Mouse (Mus musculus) cerebellum, adult 8-10 months (tissue): Measurements from ENCODE around the gene Mertk.
"Not testable (repeated sequence)": the region's sequence is repeated elsewhere in the genome, so short reads cannot be mapped to it uniquely, and the experiment has no call there.

Experiments used
- DNase-seq: peaks from one replicate; pipeline ENCODE4 v3.0.0; 2022

Gene Mertk

GRCm38 (mm10) chr2:128698693-128699181, at the start of gene Mertk:
Gene Mertk, plus strand, starts transcription at chr2:128698956.
- peak; percentile 21 for DNase-seq

DNA sequence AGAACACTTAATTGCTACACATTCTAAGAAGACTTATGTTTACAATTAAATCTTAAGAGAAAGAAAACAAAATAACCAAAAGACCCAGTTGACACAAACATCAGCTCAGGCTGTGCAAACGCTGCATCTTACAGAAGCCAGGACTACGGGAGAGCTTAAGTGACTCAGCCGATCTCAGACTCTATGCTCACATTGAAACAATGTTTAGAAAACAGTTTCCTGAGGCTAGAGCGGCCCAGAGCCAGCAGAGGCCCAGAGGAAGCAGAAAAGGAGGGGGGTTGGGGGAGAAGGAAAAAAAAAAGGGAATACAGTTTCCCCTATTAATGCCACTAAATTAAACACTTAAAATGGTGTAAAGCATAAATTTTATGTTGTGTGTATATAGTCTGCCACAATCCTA, 18.1 kb upstream of the Mertk start:
- DNase-seq, result no peak

- DNase-seq, result peak; percentile 83
Measured at GRCm38 (mm10) chr2:128686921-128687557, 11.7 kb upstream of the Mertk start, which contains the start of gene Anapc1. Gene Anapc1, minus strand, starts transcription at chr2:128687391.

DNA sequence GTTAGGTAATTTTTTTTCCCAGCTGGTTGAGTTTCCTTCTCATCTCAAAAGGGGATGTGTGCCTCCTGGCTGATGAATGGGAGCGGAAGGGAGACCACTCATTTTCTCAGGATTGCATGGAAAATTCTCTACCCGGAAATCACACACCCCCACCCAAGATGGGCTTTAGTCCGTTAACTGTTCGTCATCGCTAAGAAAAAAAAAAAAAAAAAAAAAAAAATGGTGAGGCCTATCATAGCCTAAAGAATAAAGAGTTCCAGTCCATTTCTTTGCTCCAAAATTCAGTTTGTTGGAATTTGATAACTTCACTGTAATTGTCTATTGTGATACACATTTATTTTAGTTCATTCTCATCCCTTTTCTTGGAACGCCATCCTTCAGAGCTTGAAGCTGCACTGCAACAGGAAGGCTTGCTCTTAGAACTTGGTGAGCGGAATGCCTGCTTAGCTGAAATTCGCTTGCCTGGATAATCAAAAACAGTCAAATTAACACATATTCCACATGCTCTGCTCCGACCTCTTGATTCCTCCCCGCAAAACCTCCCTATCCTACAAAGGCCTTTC, 11.1 kb upstream of the Mertk start:
- no peak for DNase-seq

DNA sequence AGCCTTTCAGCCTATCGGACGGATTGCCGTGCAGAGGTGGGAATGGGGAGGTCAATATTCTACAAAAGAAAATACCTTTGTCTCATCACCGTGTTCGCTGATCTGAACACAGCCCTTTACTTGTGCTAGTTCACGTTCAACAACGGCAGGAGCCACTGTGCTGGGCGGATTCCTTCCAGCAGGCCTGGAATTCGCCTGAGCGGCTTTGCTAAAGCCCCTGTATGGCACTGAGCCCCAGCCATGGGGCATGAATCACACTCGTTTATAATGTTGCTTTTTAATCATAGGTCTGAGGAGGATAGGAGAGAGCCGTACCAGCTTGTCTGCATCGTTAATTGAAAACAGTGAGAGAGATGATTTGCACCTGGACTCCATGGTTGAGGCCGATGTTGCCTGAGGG, 6.4 kb upstream of the Mertk start:
- DNase-seq, result no peak

- no peak for DNase-seq
Measured at GRCm38 (mm10) chr2:128692771-128693170, 6.0 kb upstream of the Mertk start.

GRCm38 (mm10) chr2:128693236-128693635, 5.5 kb upstream of the Mertk start:
- DNase-seq, result no peak

- DNase-seq, result not testable (repeated sequence)
Measured at GRCm38 (mm10) chr2:128693828-128694227, 4.9 kb upstream of the Mertk start.

- DNase-seq, result no peak
Measured at GRCm38 (mm10) chr2:128694548-128694947, 4.2 kb upstream of the Mertk start.

GRCm38 (mm10) chr2:128696426-128696825, 2.3 kb upstream of the Mertk start:
- DNase-seq, result no peak

DNA sequence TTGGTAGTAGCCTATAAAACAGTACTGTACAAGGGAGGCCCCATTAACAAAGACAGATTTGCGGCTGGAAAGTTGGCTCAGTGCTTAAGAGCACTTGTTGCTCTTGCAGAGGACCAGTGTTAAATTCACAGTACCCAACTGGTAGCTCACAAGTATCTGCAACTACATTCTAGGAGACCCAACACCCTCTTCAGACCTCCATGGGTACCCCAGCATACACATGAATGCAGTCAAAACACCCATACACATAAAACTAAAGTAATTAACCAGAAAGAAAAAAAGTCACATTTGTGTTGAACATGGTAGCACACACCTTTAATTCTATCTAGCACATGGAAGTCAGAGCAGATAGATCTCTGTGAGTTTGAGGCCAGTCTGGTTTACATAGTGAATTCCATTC, 1.7 kb upstream of the Mertk start:
- DNase-seq, result no peak

GRCm38 (mm10) chr2:128697566-128697965, 1.2 kb upstream of the Mertk start:
- DNase-seq, result no peak

DNA sequence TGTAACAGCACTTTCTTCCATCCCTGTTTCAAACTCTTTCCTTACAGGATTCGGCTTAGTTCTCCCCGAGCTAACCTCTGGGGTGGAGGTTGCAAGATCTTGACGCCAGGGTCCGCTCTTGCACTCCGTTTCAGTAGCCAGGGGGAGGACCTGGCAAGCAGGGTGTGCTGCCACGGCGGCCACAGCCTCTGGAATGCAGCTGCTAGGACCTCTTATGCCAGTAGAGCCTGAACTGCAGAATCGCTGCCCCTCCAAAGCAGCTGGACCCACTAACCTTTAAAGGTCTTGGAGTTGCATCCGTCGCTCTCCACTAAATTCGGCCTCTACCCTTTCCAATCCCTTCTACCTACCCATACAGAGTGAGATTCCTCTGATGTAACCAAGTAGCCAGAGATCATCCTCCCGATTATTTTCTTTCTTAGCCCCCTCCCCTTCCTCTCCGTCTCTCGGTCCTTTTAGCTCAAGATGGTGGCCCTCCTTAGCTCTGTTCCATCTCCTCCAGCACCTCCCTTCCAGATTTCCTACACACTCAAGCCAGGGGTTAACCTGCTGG, 540 bp upstream of the Mertk start:
- peak; percentile 29 for DNase-seq

DNA sequence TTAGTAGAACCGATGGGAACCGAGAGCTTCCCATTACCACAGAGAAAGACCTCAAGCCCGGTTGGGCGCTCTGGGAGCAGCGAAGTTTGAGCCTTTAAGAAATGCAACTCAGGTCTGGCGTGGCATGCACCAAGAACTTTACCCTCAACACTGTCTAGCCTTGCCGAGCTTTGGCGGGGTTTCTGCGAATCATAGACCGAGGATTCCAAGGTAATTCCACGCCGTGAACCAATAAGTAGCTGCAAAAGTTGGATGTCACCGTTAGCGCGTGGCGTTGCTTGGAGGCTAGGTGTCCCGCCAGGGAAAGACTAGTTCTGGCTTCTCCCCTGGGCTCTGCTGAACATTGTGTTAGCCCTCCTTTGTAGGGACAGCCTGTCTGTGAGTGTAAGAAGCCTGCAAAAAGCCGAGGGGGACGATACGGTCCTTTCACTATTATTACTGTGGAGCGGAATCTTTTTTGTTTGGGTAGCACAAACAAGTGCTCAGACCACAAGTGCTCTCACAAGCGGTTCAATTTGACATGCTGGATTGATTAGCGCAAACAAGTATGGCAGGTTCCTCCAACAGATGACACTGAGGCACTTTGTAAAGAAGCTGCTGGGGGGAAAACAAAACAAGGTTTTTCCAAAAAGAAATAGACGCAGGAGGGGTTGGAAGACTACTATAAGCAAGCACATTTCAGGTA, 587 bp downstream of the Mertk start:
- no peak for DNase-seq

- DNase-seq, result no peak
Measured at GRCm38 (mm10) chr2:128704474-128704873, 5.7 kb downstream of the Mertk start.

GRCm38 (mm10) chr2:128709264-128709663, 10.5 kb downstream of the Mertk start:
- no peak for DNase-seq

GRCm38 (mm10) chr2:128710609-128711008, 11.9 kb downstream of the Mertk start:
- no peak for DNase-seq

GRCm38 (mm10) chr2:128712940-128713339, 14.2 kb downstream of the Mertk start:
- no peak for DNase-seq

DNA sequence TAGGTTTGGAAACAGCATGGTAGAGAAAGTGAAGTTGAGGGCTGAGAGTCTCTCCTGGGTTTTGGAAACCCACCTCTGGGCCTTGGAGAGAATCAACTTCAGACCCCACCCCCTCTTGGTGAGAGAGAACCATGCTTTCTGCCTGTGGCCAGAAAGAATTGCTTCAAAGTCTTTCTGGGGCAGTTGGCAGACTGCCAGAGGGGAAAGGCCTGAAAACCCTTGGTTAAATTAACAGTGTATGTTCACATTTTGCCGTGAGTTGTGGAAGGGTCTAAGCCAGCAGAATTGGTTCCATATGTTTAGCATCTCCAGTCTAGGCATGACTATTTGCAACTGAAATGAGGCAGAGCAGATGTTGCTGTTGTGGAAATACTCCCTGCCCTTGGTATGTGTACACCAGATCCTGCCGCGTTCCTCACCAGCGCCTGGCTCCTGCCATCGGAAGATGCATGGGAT, 14.8 kb downstream of the Mertk start:
- DNase-seq, result no peak

- no peak for DNase-seq
Measured at GRCm38 (mm10) chr2:128714724-128715241, 16.0 kb downstream of the Mertk start.

GRCm38 (mm10) chr2:128715979-128716378, 17.2 kb downstream of the Mertk start:
- DNase-seq, result no peak

DNA sequence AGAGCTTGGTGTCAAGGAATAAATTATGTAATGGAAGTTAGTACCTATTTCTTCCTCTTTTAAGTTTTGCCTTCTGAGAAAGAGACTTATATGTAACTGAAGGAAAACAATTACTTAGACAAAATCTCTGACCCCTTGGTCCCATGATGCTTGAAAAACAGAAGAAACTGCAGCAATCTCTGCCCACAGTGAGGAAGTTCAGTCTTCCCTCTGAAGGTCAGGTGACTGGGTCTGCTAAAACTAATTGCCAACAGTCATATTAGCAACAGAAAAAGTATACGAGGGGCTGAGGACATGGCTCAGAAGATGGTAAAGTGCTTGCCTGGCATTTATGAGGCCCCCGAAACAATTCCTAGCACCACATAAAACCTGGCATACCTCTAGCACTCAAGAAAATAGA, 20.6 kb downstream of the Mertk start:
- no peak for DNase-seq

DNA sequence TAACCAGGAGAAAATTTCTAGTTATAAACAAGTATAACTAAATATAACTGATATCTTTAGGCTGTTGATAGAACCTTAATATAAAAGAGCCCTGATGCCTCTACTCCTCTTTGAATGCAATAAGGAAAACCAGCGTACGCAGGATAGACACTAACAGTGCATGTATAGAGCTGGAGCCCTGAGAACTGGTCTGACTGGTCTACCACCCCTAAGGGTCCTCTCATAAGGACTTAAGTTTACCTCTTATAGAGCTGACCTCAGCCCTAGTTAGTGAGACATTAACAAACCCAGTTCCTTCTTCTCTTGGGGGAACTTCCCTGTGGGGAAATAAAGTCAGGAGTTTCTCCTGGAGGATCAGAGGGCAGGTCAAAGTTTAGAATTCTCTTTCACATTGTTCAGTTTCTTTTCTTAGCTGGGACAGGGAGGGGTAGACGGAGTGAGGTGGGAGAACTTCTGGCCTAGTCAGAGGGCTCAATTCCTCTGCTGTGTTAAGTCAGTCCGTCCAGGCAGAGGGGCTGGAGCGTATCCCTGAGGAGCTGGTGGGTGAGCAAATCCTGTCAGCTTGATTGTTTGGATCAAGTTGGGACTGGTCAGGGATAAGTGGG, 23.5 kb downstream of the Mertk start:
- DNase-seq, result no peak
